19 mouse cellular contexts compared by ENCODE assay signal in genomic region chr9:87556552-87556951, GRCm38 (mm10).
DNase-seq lines count a peak whose midpoint lies in the region; ATAC-seq lines count a peak whose summit lies in the region.
"Had no signal": no experiment of that assay in that cellular context is flagged by ENCODE, and none has a peak within 500 bp of the region (broad histone marks: within the 10 kb centered on the region; RNA-seq: fewer than 3 reads in every experiment).

No protein-coding gene starts in this region.

- H3K4me1 ChIP-seq in heart, embryonic 13.5 days, result peaks cover 27% of the 10 kb centered on the region
- no peaks in the 10 kb centered on the region for H3K4me1 ChIP-seq in embryonic facial prominence, embryonic 11.5 days (ENCODE audit: control insufficient read depth, insufficient read depth, low read length)
- H3K4me1 ChIP-seq in neural tube, embryonic 11.5 days (ENCODE audit: control insufficient read depth, insufficient read depth, low read length), result no peaks in the 10 kb centered on the region

- intact Hi-C loops in heart, postnatal 10 days (cut with DNase I), result no loop called here

- no peak overlapping the region for H3K9ac ChIP-seq in heart, embryonic 13.5 days
- H3K9ac ChIP-seq in embryonic facial prominence, embryonic 11.5 days (replicated peaks; ENCODE audit: low read length), result no peak overlapping the region
- no peak overlapping the region for H3K9ac ChIP-seq in neural tube, embryonic 11.5 days (ENCODE audit: low read length)
- H3K9ac ChIP-seq: limb, embryonic 13.5 days; liver, embryonic 14.5 days had no signal

- no peak for ATAC-seq in heart, embryonic 13.5 days (ENCODE audit: extremely low read depth, insufficient number of reproducible peaks, low FRiP score, low TSS enrichment)
- ATAC-seq in embryonic facial prominence, embryonic 11.5 days (replicated peaks; ENCODE audit: insufficient number of reproducible peaks, low FRiP score, low TSS enrichment, low read depth), result 0 out of 2 replicates have a peak, but pooled peaks have one; percentile 18
- peak; percentile 35; the same call in 1 of the 2 replicates for ATAC-seq in neural tube, embryonic 11.5 days (ENCODE audit: insufficient read depth, low FRiP score, low TSS enrichment)
- ATAC-seq: forebrain, embryonic 14.5 days; lung, postnatal 0 days; Patski had no signal

- H3K36me3 ChIP-seq in heart, embryonic 13.5 days, result no peaks in the 10 kb centered on the region
- no peaks in the 10 kb centered on the region for H3K36me3 ChIP-seq in embryonic facial prominence, embryonic 11.5 days (replicated peaks; ENCODE audit: control insufficient read depth, insufficient read depth, low read depth, low read length)
- no peaks in the 10 kb centered on the region for H3K36me3 ChIP-seq in neural tube, embryonic 11.5 days (ENCODE audit: control insufficient read depth, insufficient read depth, low read length)
- H3K36me3 ChIP-seq: limb, embryonic 13.5 days had no signal

- no peak for DNase-seq in heart, postnatal 10 days
- peak; percentile 53 for DNase-seq in embryo, embryonic 10.5 days (ENCODE audit: low spot score)
- DNase-seq in embryonic facial prominence, embryonic 11.5 days (ENCODE audit: low spot score), result no peak
- DNase-seq in neural tube, embryonic 11.5 days (ENCODE audit: low spot score), result no peak
- DNase-seq in adipocyte (ENCODE audit: low spot score), result no peak
- no peak for DNase-seq in right cerebral cortex, postnatal 14 days
- DNase-seq: cerebellum, postnatal 14 days; gastrocnemius, postnatal 36 days; kidney, adult 8-10 months; right cerebral cortex, adult 18-20 months; spleen, adult 18-20 months; thymus, adult 2 months had no signal

- no peaks in the 10 kb centered on the region for H3K9me3 ChIP-seq in heart, embryonic 13.5 days
- H3K9me3 ChIP-seq in embryonic facial prominence, embryonic 11.5 days (replicated peaks; ENCODE audit: control insufficient read depth, low read length), result no peaks in the 10 kb centered on the region
- no peaks in the 10 kb centered on the region for H3K9me3 ChIP-seq in neural tube, embryonic 11.5 days (ENCODE audit: control insufficient read depth, low read length)
- H3K9me3 ChIP-seq: limb, embryonic 13.5 days had no signal

- peak overlapping the region; percentile 26; the same call in 1 of the 2 replicates for H3K27ac ChIP-seq in heart, embryonic 13.5 days (replicated peaks)
- no peak overlapping the region for H3K27ac ChIP-seq in embryonic facial prominence, embryonic 11.5 days (replicated peaks; ENCODE audit: low read depth, low read length)
- no peak overlapping the region for H3K27ac ChIP-seq in neural tube, embryonic 11.5 days (ENCODE audit: low read depth, low read length)
- H3K27ac ChIP-seq: limb, embryonic 13.5 days; liver, embryonic 14.5 days had no signal

- no peak overlapping the region for H3K4me2 ChIP-seq in heart, embryonic 13.5 days
- no peak overlapping the region for H3K4me2 ChIP-seq in embryonic facial prominence, embryonic 11.5 days (ENCODE audit: low read depth, low read length)
- H3K4me2 ChIP-seq in neural tube, embryonic 11.5 days (ENCODE audit: low read depth), result no peak overlapping the region
- H3K4me2 ChIP-seq: heart, embryonic 11.5 days; limb, embryonic 13.5 days had no signal

- H3K4me3 ChIP-seq in heart, embryonic 13.5 days, result no peak overlapping the region
- no peak overlapping the region for H3K4me3 ChIP-seq in embryonic facial prominence, embryonic 11.5 days (ENCODE audit: low read depth, low read length)
- no peak overlapping the region for H3K4me3 ChIP-seq in neural tube, embryonic 11.5 days (ENCODE audit: low read depth, low read length)
- H3K4me3 ChIP-seq: limb, embryonic 13.5 days had no signal

- H3K27me3 ChIP-seq in heart, embryonic 13.5 days (replicated peaks), result no peaks in the 10 kb centered on the region
- no peaks in the 10 kb centered on the region for H3K27me3 ChIP-seq in embryonic facial prominence, embryonic 11.5 days (ENCODE audit: control insufficient read depth, insufficient read depth, low read length)
- H3K27me3 ChIP-seq in neural tube, embryonic 11.5 days (ENCODE audit: control insufficient read depth, insufficient read depth, low read length), result no peaks in the 10 kb centered on the region
- H3K27me3 ChIP-seq: Patski had no signal

- 19% methylated on average over 7 of the region's 7 CpGs for WGBS in heart, embryonic 13.5 days
- 17% methylated on average over 7 of the region's 7 CpGs for WGBS in embryonic facial prominence, embryonic 11.5 days
- 32% methylated on average over 7 of the region's 7 CpGs for WGBS in neural tube, embryonic 11.5 days
